Mouse (Mus musculus) liver (tissue): ENCODE data around the gene Prkcb.

ENCODE experiments used
- DNase-seq: peaks from one replicate; pipeline ENCODE4 v3.0.0-alpha.2; 2020; ENCODE audit warnings: mixed read lengths

Prkcb gene

DNA sequence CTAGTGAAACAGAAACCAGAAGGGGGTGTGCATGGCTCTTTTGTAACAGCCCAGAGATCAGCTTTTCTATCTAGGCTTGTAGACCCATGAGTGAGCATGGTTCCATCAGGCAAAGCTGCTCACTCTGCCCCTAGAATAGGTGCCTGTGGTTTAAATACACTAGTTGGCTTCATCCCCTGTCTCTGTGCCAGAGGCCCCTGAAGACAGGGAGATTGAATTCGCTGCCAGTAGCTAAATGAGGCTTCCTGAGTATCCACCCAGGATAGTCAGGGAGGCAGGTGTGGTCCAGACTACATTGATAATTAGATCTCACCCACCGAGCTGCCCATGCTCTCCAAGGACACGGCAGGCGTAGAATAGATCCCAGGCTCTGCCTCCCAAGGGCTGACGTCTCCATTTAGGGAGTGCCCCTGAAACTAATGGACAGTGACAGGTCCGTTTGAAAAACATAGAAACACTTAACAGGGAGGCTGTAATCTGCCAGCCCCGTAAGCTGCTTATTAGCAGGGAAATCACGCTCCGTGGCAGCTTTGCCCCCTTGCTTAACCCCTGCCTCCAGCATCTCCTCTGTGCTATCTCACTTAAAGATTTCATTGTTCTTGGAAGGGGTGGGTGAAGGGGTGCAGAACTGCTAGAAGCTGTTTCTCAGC, 333.7 kb downstream of the Prkcb start:
- no peak for DNase-seq

DNA sequence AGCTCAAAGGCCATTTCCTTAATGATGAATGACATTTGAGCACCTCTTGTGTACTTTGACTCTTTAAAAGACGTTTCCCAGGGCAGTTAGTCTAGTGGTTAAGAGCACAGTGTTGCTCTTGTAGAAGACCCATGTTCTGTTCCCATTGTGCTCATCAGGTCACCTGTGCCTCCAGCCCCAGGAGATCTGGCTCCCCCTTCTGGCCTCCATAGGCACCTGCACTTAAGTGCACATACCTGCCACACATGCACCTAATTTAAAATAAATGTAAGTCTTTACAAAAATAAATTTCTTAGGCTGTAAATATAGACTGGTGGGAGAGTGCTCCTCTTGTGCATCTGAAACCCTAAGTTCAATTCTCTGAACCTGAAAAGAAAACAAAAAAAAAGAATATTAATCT, 335.2 kb downstream of the Prkcb start:
- DNase-seq = no peak

DNA sequence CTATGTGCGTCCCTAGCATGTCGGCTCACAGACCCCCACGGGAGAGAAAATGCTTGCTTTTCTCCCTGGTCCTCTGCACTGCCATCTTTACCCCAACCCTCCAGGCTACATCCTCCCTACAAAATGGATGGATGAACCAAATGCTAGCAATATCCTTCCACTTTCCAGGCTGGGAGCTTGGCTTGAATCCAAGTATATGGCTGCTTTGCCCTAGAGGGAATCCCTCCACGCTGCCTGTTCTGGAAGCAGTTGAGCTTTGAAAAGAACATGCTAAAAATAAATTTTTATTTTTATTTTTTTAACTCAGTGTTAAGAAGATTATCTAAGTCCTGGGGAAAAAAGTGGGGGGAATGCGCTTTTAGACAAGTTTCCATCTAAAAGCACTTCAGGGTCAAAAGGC, 339.5 kb downstream of the Prkcb start:
- DNase-seq = no peak

DNA sequence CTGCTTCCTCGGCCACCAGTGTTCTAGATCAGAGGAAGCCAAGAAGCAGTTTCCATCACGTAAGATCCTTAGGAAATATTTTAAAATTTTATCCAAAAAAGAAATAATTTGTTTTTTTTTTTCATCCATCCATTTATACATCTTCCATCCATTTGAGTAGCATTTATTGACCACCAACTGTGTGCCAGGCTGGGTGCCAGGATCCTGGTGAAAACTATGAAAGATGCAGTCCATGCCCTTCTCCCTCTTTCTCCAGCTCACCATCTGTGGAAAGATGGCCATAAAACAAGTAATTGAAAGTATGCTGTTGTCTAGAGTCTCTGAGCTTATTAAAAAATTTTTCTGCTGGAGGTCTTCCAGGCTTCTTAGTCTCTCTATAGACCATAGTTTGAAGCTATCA, 341.8 kb downstream of the Prkcb start:
- no peak for DNase-seq

DNA sequence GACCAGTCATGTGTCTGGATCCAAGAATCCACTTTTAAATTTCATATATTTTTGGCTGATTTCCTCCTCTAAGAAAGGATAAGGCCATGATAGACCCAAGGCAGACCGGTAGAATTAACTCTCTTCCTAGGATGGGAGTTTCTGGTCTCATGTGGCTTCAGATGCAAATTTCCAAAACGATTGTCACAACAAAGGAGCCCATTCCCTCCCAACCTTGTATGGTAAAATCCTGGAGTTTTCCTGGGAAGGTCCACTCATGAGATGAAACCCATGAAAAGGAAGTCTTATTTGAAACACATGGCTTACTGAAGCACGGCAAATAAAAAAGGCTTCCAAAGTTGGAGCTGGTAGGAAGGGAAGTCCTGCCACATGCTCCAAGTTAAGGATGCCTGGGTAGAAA, 342.6 kb downstream of the Prkcb start:
- no peak for DNase-seq

DNA sequence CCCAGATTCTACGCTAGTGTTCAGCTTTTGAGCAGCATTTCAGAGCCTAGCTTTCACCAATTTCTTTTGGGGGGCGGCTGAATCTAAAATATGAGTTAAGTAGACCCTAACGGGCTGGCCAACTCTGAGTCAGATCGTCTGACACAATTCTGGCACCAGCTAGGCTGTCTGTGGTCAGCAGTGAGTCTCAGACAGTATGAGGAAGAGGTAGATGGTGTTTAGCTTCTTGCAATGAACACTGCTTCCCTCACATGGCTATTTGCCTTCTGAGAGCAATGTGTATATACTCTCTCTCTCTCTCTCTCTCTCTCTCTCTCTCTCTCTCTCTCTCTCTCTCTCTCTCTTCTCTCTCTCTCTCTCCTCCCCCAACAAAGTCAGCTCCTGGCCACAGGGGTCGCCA, 344.4 kb downstream of the Prkcb start:
- DNase-seq = no peak

DNA sequence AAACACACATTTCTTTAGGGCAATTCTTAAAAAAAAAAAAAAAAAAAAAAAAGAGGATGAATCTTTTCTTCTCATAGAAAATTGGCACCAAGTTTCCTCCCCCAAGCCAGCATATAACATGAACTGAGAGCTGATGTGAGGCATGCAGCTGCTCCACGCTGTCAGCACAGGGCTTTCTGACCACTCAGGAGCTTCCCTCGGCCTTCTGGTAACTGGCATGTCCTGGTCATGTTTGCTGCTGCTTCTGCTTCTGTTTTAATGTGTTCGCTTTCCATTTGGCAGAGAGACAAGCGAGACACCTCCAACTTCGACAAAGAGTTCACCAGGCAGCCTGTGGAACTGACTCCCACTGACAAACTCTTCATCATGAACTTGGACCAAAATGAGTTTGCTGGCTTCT, 344.9 kb downstream of the Prkcb start:
- DNase-seq = no peak

DNA sequence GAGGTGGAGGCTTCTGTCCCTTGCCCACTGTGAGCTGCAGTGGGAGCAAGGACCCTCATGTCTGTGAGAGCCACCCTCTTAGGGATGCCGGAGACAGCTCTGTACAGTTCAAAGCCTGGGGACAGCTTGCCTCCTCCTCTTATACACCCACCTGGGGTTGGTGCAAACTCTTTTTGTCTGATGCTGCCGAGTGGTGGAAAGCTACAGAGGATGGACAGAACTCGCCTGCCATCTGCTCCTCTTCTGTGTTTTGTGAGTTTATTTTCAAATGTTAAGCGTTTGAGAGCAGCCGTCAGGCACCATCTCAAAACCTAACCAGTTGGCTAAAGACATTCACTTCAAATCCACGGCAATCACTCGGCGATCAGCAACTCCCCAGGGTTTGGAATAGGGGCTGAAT, 355.1 kb downstream of the Prkcb start:
- DNase-seq = no peak

DNA sequence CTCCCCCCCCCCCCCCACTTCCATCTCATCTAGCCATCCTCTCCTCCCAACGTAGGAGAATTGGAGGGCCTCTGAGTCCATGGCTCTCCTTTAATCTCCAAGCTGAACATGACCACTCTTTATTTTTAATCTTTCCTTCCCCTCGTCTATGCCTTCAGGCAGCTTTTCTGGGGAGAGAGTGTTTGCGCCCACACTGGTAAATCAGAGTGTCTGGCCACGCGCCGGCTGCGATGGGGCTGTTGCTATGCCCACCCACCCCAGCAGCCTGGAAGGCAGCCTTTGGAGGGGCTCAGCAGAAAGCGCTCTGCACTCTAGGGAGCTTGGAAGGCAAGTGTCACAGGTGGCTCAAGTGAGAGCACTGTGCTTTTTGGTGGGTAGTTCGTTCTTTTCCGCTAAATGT, 360.8 kb downstream of the Prkcb start:
- no peak for DNase-seq

DNA sequence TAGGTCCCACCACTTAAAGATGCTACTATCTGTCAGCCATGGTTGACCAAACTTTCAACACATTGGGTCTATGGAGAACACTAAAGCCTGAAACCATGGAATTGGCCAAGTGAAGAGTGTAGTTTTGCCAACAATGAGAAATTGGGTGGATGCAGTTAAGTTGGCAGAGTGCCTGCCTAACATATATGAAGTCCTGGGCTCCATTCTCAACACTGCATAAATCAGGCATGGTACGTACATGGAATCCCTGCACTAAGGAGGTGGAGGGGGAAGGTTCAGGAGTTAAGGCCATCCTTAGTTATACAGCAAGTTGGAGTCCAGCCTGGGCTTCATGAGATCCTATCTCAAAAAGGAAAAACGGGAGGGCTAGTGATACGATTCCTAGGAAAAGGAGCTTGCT, 364.0 kb downstream of the Prkcb start:
- no peak for DNase-seq

DNA sequence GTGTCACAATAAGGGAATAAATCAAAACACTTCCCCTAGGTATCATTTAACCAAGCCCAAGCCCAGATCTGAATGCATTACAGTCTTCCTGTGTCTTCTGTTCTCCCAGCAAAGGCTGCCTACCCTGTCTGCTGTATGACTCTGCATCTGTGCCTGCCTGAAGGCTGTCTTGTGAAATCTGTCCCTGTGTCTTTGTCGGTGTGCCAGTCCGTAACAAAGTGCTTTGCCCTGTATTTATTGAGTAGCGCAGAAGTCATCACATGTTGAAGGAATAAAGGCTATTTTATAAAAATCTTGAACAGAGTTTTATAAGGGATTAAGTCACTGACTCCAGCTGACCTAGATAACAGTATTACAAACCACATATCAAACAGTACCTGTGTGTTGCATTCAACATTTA, 368.1 kb downstream of the Prkcb start:
- no peak for DNase-seq

DNA sequence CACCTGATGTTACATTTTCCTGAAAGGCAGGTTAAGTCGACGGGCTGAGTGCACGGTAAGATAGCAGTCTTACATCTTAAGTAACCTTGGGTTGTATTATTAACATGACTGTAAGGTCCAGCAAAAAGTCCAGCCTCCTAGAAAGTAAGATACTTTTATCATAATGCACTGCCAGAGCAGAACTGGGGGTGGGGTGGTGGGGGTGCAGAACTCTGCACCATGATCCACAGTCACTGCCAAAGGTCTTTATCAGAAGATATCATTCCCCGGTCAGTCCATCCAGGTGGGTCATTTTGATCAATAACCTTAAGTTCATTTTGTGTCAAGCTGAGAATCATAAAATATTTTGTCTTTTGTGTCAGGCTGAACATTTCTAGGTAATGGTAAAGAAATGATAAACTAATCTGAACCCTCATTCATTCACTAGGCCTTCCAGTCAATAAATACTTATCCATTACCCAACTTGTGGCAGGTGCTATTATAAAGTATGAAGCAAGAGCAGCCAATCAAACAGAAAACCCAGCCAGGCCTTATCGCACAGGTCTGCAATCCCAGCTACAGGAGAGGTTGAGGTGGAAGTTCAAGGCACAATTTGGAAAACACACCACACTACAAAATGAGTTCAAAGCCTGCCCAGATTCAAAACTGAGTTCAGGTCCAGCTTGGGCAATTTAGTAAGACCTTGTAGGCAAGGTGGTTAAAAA, 369.0 kb downstream of the Prkcb start:
- DNase-seq = no peak

DNA sequence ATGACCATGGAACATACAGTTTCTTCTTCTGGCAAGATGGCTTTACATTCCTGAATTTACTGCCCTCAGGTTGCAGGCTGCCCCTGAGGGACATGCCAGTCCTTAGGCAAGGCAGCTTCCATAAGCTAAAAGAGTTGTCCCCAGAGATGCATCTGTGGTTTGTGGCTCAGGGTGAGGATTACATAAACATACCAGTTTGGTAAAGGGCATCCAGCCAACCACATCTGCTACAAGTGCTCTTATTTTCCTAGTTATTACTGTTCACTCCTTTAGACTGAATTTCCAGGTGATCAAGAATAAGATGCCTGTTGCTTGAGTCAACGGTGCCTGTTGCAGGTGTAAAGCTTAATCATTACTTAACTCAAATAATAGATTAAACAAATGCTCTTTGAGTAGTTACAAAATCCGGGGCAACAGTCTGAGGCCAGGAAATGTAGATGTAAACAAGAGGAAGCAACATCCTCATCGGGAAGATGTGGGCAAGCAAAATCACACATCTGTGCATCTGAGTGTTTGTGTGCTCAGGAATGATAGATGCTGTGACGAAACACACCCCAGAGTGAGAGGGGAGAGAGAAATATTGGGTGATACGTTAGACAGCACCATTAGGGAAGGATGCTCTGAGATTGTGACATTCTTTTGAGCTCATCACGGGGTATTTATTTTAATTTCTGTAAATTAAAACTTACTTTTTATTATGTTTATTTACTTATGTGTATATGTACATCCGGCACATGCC, 376.9 kb downstream of the Prkcb start:
- no peak for DNase-seq

DNA sequence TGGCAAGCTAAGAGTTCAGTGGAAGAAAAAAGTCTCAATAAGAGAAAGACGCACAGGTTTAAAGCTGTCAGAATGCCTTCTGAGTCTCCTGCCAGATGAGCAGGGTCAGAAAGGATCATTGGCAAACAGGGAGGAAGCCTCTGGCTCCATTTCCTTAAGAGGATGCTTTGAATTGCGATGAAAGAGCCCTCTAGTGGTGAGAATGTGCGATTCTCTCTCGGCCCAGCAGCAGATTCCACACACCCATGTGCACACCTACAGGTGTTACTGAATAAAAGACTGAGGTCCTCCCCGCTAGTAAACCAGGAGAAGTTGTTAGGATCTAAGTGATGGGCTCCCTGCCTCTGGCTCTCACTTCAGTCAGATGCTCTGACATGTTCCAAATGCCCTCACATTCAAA, 379.4 kb downstream of the Prkcb start:
- no peak for DNase-seq

DNA sequence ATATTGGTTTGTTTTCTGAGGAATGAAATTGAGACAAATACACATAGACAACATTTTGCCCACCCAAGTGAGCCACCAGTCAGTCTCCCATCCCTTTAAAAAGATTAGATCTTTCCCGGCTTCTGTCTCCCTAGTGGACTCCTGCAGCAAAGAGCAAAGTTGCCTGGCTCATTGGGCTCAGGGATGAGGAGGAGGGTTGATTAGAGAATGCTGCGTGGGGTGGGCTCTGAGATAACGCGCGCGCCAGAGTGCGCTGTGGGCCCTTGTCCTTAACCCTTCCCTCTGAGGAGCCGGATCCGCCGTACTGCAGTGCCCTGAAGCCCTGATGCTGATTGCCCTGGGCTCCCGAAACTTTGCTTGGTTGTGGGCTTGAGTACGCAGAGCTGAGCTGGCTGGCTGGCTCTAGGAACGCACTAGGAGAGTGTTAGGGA, 381.9 kb downstream of the Prkcb start, which contains the start of gene Cacng3:
Cacng3 (plus strand) TSS at position 51 of the 431 bp plus-strand sequence.
- DNase-seq = no peak

DNA sequence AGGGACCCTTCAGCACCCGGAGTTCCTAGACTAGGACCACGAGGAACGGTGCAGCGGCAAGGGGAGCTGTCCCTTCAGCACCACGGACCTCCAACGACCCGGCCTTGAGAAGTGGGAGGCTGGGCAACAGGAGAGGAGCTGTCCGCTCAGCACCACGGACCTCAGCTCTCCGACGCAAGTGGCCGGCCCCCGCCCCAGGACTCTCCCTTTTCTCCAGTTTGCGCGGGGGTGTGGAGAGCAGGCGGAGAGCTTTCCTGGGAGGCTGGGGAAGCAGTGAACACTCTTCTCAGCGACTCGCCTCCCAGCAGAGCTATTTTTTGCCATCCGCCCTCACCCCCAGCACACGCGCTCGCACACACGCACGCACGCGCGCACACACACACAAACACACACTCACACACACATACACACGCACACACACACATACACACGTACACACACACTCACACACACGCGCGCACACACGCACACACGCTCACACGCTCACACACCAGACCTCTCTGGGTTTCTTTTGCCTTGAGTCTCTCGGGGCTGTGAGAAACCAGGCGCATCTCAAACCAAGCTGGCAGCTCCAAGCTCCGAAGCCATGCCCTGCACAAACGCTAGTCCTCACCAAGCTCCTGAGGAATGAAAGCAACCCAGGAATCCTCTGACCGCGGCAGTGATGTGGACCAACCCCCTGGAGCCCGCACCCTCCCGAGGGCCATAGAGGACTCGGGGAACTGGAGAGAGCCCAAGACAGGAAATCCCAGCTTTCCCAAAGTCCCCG, 382.5 kb downstream of the Prkcb start:
- peak; percentile 84 for DNase-seq

DNA sequence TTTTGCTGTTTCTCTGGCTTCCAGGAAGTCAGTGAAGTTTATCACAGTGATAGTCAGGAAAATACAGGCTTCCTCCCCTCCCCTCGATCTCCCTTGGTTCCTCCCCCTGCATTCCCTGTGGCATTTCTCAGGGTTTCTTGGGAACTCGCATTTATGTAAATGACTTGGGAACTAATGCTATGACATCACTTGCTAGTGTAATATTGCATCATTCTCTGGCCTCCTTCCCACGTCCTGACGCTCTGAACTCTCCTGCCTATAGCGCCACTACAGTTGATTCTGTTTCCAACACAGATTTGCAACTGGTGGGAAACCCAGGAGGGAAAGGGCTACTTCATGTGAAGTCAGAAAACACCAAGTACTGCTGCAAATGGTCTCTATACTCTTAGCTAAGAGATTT, 384.4 kb downstream of the Prkcb start:
- DNase-seq = no peak

DNA sequence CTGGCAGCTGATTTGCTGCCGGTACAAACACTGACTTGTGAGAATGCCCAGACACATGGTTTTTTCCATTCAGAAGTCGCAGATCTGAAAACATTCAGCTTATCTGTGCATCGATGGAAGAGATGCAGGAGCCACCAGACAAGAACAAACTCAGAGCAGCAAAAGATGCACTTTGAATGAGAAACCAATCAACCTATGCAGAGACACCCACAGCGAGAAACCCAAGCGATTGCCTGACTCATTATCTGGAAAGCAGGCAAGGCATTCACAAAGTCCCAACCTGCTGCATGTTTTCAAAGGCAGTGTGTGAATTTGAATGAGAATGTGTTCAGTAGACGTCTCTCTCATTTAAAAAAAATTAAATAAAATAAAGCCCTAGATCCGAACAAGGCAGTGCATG, 386.7 kb downstream of the Prkcb start:
- DNase-seq = no peak
